Mouse (Mus musculus): ENCODE results near the gene Hoxc13.

DNA sequence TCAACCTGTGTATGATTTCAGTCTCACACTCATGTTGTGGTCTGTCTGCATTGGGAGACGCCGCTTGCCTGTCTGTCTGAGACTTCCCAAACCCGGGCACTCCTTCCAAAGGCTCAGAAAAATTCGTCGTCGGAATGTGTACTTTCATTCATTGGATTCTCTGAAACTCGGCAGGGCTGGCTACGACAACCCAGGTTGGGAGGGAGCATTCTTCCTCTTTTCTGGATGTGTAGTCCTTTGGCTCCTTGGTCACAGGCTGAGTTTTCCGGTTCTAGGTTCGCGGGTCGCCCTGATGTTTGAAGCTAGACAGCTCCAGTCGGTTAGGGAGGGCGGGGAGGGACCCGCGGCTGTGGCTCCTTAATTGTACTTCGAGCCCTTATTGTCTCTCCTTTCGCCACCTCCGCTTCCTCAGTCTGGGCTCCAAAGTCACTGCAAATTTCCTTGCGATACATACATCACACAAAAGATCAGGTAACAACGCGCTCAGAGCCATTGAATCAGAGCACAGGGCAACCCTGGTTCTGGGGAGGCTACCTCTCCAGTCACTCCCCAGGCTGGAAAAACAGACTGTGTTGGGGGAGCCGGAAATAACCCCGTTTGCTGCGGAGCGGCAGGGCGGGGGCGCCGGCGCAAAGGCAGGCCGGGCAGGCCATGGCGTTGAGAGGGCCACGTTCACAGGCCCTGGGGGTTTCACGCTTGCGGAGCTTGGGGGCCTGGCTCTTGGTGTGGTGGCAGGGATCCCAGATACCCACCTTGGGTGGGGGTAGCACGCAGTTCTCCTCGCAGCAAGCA is 55.9 kb downstream of the Hoxc13 start:
- no peak for TF ChIP-seq CTCF (IDR thresholded peaks at IDR 0.05; ENCODE audit: borderline replicate concordance, insufficient read depth, low read depth, low read length)
- no peak for TF ChIP-seq POLR2A (IDR thresholded peaks at IDR 0.05; ENCODE audit: borderline replicate concordance, insufficient read depth, low read length)

All from cerebellum, adult 2 months (tissue).